Mouse (Mus musculus) MEL (cell line): Measurements from ENCODE around the gene Ccdc162.

Experiments used
- CTCF ChIP-seq, 3 experiments: IDR thresholded peaks in 2 of 3; conservative IDR thresholded peaks in 1 of 3; 2 replicates each; pipeline ENCODE4 v1.5.1; 2011 to 2012; ENCODE audit warnings: low read length in 3 of 3, low read depth in 2 of 3, mild to moderate bottlenecking in 2 of 3, improper control_type of control experiment in 1 of 3, inconsistent platforms in 1 of 3, mixed read lengths in 1 of 3, moderate library complexity in 1 of 3; ENCODE audit not compliant: control insufficient read depth in 1 of 3, insufficient read depth in 1 of 3, poor library complexity in 1 of 3, severe bottlenecking in 1 of 3
- EP300 ChIP-seq, 2 experiments: IDR thresholded peaks; 2 replicates each; pipeline ENCODE4 v1.6.1; 2011; ENCODE audit warnings: improper control_type of control experiment in 2 of 2, low read length in 2 of 2, low read depth in 1 of 2, mild to moderate bottlenecking in 1 of 2
- GABPA ChIP-seq: IDR thresholded peaks from 2 replicates; pipeline ENCODE4 v1.6.1; 2012; ENCODE audit warnings: low read depth, mild to moderate bottlenecking, inconsistent platforms, low read length, improper control_type of control experiment, moderate library complexity
- GATA1 ChIP-seq: IDR thresholded peaks from 2 replicates; pipeline ENCODE4 v1.6.1; 2011; ENCODE audit warnings: low read depth, low read length, improper control_type of control experiment
- HCFC1 ChIP-seq: IDR thresholded peaks from 2 replicates; pipeline ENCODE4 v1.6.1; 2012; ENCODE audit warnings: low read depth, mild to moderate bottlenecking, inconsistent platforms, low read length, improper control_type of control experiment, moderate library complexity
- POLR2A ChIP-seq, 2 experiments: IDR thresholded peaks; 2 replicates each; pipeline ENCODE4 v1.6.1; 2011 to 2012; ENCODE audit warnings: low read length in 2 of 2, mild to moderate bottlenecking in 2 of 2, control low read depth in 1 of 2, improper control_type of control experiment in 1 of 2, low read depth in 1 of 2, moderate library complexity in 1 of 2; ENCODE audit not compliant: control insufficient read depth in 1 of 2, insufficient read depth in 1 of 2, poor library complexity in 1 of 2
- POLR2AphosphoS2 ChIP-seq: IDR thresholded peaks from 2 replicates; pipeline ENCODE4 v1.6.1; 2011; ENCODE audit warnings: low read length, improper control_type of control experiment
- ZNF384 ChIP-seq: IDR thresholded peaks from 2 replicates; pipeline ENCODE4 v1.6.1; 2012; ENCODE audit warnings: low read depth, mild to moderate bottlenecking, inconsistent platforms, low read length, improper control_type of control experiment

GRCm38 (mm10) chr10:41608485-41608884 is 107.9 kb downstream of the Ccdc162 start:
- TF ChIP-seq GATA1 (no peak), CTCF (IDR thresholded peaks at IDR 0.05 in 2 of 3, conservative IDR thresholded peaks at IDR 0.05 in 1 of 3; ENCODE audit: control insufficient read depth in 1 of 3, insufficient read depth in 1 of 3, low read depth in 2 of 3, low read length in 3 of 3, poor library complexity in 1 of 3, severe bottlenecking in 1 of 3) (no peak), EP300 (IDR thresholded peaks at IDR 0.05; ENCODE audit: low read depth in 1 of 2, low read length in 2 of 2) (no peak), GABPA (no peak), HCFC1 (no peak), POLR2A (IDR thresholded peaks at IDR 0.05; ENCODE audit: control insufficient read depth in 1 of 2, insufficient read depth in 1 of 2, low read depth in 1 of 2, low read length in 2 of 2, poor library complexity in 1 of 2) (no peak), ZNF384 (no peak), POLR2AphosphoS2 (no peak)
